Mouse (Mus musculus) stomach, embryonic 14.5 days (tissue): ENCODE results near the gene Dock8. TPM values are rescaled to one million over a fixed set of nuclear protein-coding genes. Genes with fewer than 3 reads are reported as not detected.

Experiments
- ATAC-seq: fragments of 200-750 bp; cut with Nextera tagmentation; 2 replicates; pipeline ENCODE4 v1.8.0; 2017; ENCODE audit warnings: low read depth, moderate TSS enrichment; ENCODE audit not compliant: insufficient number of reproducible peaks, insufficient read depth, low FRiP score
- H3K27ac ChIP-seq: fragments of 300-500 bp; sonication (generic); 2 replicates; pipeline ENCODE4 v1.5.1; 2014; ENCODE audit warnings: mild to moderate bottlenecking, low read length, moderate library complexity, mixed read lengths
- H3K27me3 ChIP-seq: fragments of 300-500 bp; sonication (generic); 2 replicates; pipeline ENCODE4 v1.6.1; 2014; ENCODE audit warnings: low read length, control low read depth, mixed read lengths; ENCODE audit not compliant: control insufficient read depth, insufficient read depth
- H3K36me3 ChIP-seq: fragments of 300-500 bp; sonication (generic); 2 replicates; pipeline ENCODE4 v1.6.1; 2014; ENCODE audit warnings: mild to moderate bottlenecking, control low read depth, low read length, moderate library complexity, mixed read lengths; ENCODE audit not compliant: control insufficient read depth, insufficient read depth
- H3K4me1 ChIP-seq: fragments of 300-500 bp; sonication (generic); 2 replicates; pipeline ENCODE4 v1.6.1; 2014; ENCODE audit warnings: low read length, control low read depth, mixed read lengths; ENCODE audit not compliant: control insufficient read depth, insufficient read depth
- H3K4me2 ChIP-seq: fragments of 300-500 bp; sonication (generic); replicated peaks from 2 replicates; pipeline ENCODE4 v1.6.1; 2014; ENCODE audit warnings: low read depth, low read length, control low read depth
- H3K4me3 ChIP-seq: fragments of 300-500 bp; sonication (generic); 2 replicates; pipeline ENCODE4 v1.5.1; 2014; ENCODE audit warnings: low read depth, low read length, control low read depth
- H3K9ac ChIP-seq: fragments of 300-500 bp; sonication (generic); replicated peaks from 2 replicates; pipeline ENCODE4 v1.6.1; 2014; ENCODE audit warnings: low read depth, mild to moderate bottlenecking, control low read depth, low read length, moderate library complexity, mixed read lengths
- H3K9me3 ChIP-seq: fragments of 300-500 bp; sonication (generic); 2 replicates; pipeline ENCODE4 v1.6.1; 2016; ENCODE audit warnings: low read depth, low read length, control low read depth; ENCODE audit not compliant: control insufficient read depth
- WGBS: fragments of 180-500 bp; shearing (Covaris S2); extraction: QIAGEN DNeasy Blood & Tissue Kit; methylation state at CpG from one replicate; pipeline ENCODE4 v1.1.7; 2014; 5-methylcytosine and 5-hydroxymethylcytosine counted together
- polyA plus RNA-seq: library from polyadenylated mRNA; unstranded; fragments of >200 nt; fragmentation: Nextera tagmentation; extraction: Ambion mirVana; gene quantifications from 2 replicates; pipeline ENCODE4 v1.2.1, GENCODE M21; 2014

The Dock8 gene
- polyA plus RNA-seq, 1 experiment from 2014 or later = 10.7 TPM

GRCm38 (mm10) chr19:24993526-24993925, 5.8 kb upstream of the Dock8 start:
- no peak overlapping the region for H3K4me2 ChIP-seq
- no peak for ATAC-seq
- H3K4me1 ChIP-seq = no peaks in the 10 kb centered on the region
- no peak overlapping the region for H3K4me3 ChIP-seq
- H3K27me3 ChIP-seq = no peaks in the 10 kb centered on the region
- no peak overlapping the region for H3K9ac ChIP-seq
- H3K36me3 ChIP-seq = no peaks in the 10 kb centered on the region
- 62% methylated on average over 6 of the region's 6 CpGs for WGBS
- H3K27ac ChIP-seq = no peak overlapping the region
- H3K9me3 ChIP-seq = no peaks in the 10 kb centered on the region

GRCm38 (mm10) chr19:24994900-24995299, 4.4 kb upstream of the Dock8 start:
- H3K27ac ChIP-seq = no peak overlapping the region
- no peak overlapping the region for H3K4me3 ChIP-seq
- no peak overlapping the region for H3K9ac ChIP-seq
- H3K4me2 ChIP-seq = no peak overlapping the region
- 0 out of 2 replicates have a peak, but pooled peaks cover 3% of the 10 kb centered on the region for H3K4me1 ChIP-seq
- H3K27me3 ChIP-seq = no peaks in the 10 kb centered on the region
- no peaks in the 10 kb centered on the region for H3K9me3 ChIP-seq
- WGBS = 27% methylated on average over 8 of the region's 8 CpGs
- no peak for ATAC-seq
- H3K36me3 ChIP-seq = no peaks in the 10 kb centered on the region

GRCm38 (mm10) chr19:24996815-24997704, 2.3 kb upstream of the Dock8 start:
- Histone ChIP-seq H3K9ac (no peak overlapping the region), H3K27ac (no peak overlapping the region), H3K4me2 (no peak overlapping the region), H3K36me3 (no peaks in the 10 kb centered on the region), H3K9me3 (no peaks in the 10 kb centered on the region), H3K4me3 (no peak overlapping the region), H3K27me3 (0 out of 2 replicates have a peak, but pooled peaks cover 9% of the 10 kb centered on the region), H3K4me1 (0 out of 2 replicates have a peak, but pooled peaks cover 3% of the 10 kb centered on the region)
- no peak for ATAC-seq
- WGBS = 68% methylated on average over 12 of the region's 12 CpGs

- Histone ChIP-seq H3K9me3 (no peaks in the 10 kb centered on the region), H3K36me3 (no peaks in the 10 kb centered on the region), H3K4me2 (peak overlapping the region; percentile 98; the same call in 1 of the 2 replicates), H3K4me1 (peaks cover 3% of the 10 kb centered on the region; the same call in 1 of the 2 replicates), H3K9ac (no peak overlapping the region), H3K27ac (no peak overlapping the region), H3K27me3 (0 out of 2 replicates have a peak, but pooled peaks cover 9% of the 10 kb centered on the region), H3K4me3 (peak overlapping the region; percentile 67; the same call in 1 of the 2 replicates)
- ATAC-seq = no peak
- 75% methylated on average over 5 of the region's 5 CpGs for WGBS
These were observed 773 bp upstream of the Dock8 start for GRCm38 (mm10) chr19:24998561-24998960.

GRCm38 (mm10) chr19:25000153-25000552, 819 bp downstream of the Dock8 start:
- no peak overlapping the region for H3K27ac ChIP-seq
- H3K27me3 ChIP-seq = 0 out of 2 replicates have a peak, but pooled peaks cover 9% of the 10 kb centered on the region
- H3K4me2 ChIP-seq = peak overlapping the region; percentile 98
- peak overlapping the region; percentile 67 for H3K4me3 ChIP-seq
- 16% methylated on average over 9 of the region's 9 CpGs for WGBS
- no peak overlapping the region for H3K9ac ChIP-seq
- peaks cover 11% of the 10 kb centered on the region for H3K4me1 ChIP-seq
- no peak for ATAC-seq
- no peaks in the 10 kb centered on the region for H3K36me3 ChIP-seq
- no peaks in the 10 kb centered on the region for H3K9me3 ChIP-seq

- Histone ChIP-seq H3K9ac (no peak overlapping the region), H3K4me1 (peaks cover 11% of the 10 kb centered on the region), H3K27me3 (0 out of 2 replicates have a peak, but pooled peaks cover 9% of the 10 kb centered on the region), H3K4me3 (no peak overlapping the region), H3K36me3 (no peaks in the 10 kb centered on the region), H3K4me2 (no peak overlapping the region), H3K9me3 (no peaks in the 10 kb centered on the region), H3K27ac (no peak overlapping the region)
- 73% methylated on average over 6 of the region's 6 CpGs for WGBS
- ATAC-seq = no peak
These were observed 2.7 kb downstream of the Dock8 start for GRCm38 (mm10) chr19:25002032-25002431.

- no peak overlapping the region for H3K27ac ChIP-seq
- H3K27me3 ChIP-seq = 0 out of 2 replicates have a peak, but pooled peaks cover 9% of the 10 kb centered on the region
- peaks cover 11% of the 10 kb centered on the region for H3K4me1 ChIP-seq
- ATAC-seq = no peak
- no peaks in the 10 kb centered on the region for H3K36me3 ChIP-seq
- no peak overlapping the region for H3K9ac ChIP-seq
- WGBS = 70% methylated on average over 3 of the region's 3 CpGs
- H3K4me3 ChIP-seq = no peak overlapping the region
- H3K4me2 ChIP-seq = no peak overlapping the region
- no peaks in the 10 kb centered on the region for H3K9me3 ChIP-seq
These were observed 3.5 kb downstream of the Dock8 start for GRCm38 (mm10) chr19:25002828-25003227.

GRCm38 (mm10) chr19:25003810-25004209, 4.5 kb downstream of the Dock8 start:
- Histone ChIP-seq H3K27me3 (0 out of 2 replicates have a peak, but pooled peaks cover 9% of the 10 kb centered on the region), H3K27ac (no peak overlapping the region), H3K4me3 (no peak overlapping the region), H3K9ac (no peak overlapping the region), H3K9me3 (no peaks in the 10 kb centered on the region), H3K4me2 (no peak overlapping the region), H3K4me1 (peaks cover 11% of the 10 kb centered on the region), H3K36me3 (no peaks in the 10 kb centered on the region)
- ATAC-seq = no peak
- 37% methylated on average over 4 of the region's 4 CpGs for WGBS
